In the genomic region with DNA sequence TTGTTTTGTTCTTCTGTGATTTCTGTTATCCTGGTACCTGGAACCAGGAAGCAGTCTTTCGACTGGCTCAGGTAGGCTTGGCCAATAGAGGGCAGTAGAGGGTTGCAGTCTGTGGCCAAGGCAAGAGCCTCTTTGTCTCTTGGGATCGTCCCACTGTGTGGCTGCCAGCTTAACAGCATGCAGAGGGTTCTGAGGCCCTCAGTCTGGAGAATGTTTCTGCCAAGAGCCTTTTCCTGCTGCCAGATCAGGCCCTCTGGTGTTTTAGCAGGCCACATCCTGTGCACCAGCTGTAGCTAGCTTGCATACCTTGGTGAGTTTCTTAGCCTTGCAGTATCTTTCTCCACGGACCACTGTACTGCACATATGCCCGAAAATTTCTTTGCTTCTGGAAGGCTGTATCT, we compare ENCODE assay signal across 8 mouse cellular contexts.
DNase-seq lines count a peak whose midpoint lies in the region; ATAC-seq lines count a peak whose summit lies in the region.

No protein-coding gene starts in this region.

- H3K9ac ChIP-seq in embryonic facial prominence, embryonic 12.5 days = no peak overlapping the region
- no peak overlapping the region for H3K9ac ChIP-seq in kidney, embryonic 14.5 days (ENCODE audit: low read depth, low read length)
- H3K9ac ChIP-seq in limb, embryonic 13.5 days = no peak overlapping the region
- no peak overlapping the region for H3K9ac ChIP-seq in neural tube, embryonic 11.5 days (ENCODE audit: low read length)

- H3K27ac ChIP-seq in embryonic facial prominence, embryonic 12.5 days = no peak overlapping the region
- no peak overlapping the region for H3K27ac ChIP-seq in heart, embryonic 10.5 days
- no peak overlapping the region for H3K27ac ChIP-seq in kidney, embryonic 14.5 days (ENCODE audit: low read depth, low read length)
- no peak overlapping the region for H3K27ac ChIP-seq in limb, embryonic 13.5 days
- H3K27ac ChIP-seq in neural tube, embryonic 11.5 days (ENCODE audit: low read depth, low read length) = no peak overlapping the region

- peak; percentile 54 for DNase-seq in 416B (ENCODE audit: low read depth)
- DNase-seq in adrenal gland, postnatal 4 days (ENCODE audit: low spot score in 2 of 2) = peak; percentile 10 to 24
- DNase-seq in heart, embryonic 10.5 days (ENCODE audit: low spot score) = peak; percentile 78
- peak; percentile 69 for DNase-seq in neural tube, embryonic 11.5 days (ENCODE audit: low spot score)
- peak; percentile 65 for DNase-seq in testis, postnatal 10 days (ENCODE audit: low spot score)

- H3K4me3 ChIP-seq in embryonic facial prominence, embryonic 12.5 days = no peak overlapping the region
- H3K4me3 ChIP-seq in heart, embryonic 10.5 days = no peak overlapping the region
- no peak overlapping the region for H3K4me3 ChIP-seq in kidney, embryonic 14.5 days (ENCODE audit: low read length)
- no peak overlapping the region for H3K4me3 ChIP-seq in limb, embryonic 13.5 days
- H3K4me3 ChIP-seq in neural tube, embryonic 11.5 days (ENCODE audit: low read depth, low read length) = no peak overlapping the region

- no peaks in the 10 kb centered on the region for H3K27me3 ChIP-seq in embryonic facial prominence, embryonic 12.5 days
- H3K27me3 ChIP-seq in heart, embryonic 10.5 days (ENCODE audit: insufficient read depth, poor library complexity, severe bottlenecking) = no peaks in the 10 kb centered on the region
- H3K27me3 ChIP-seq in kidney, embryonic 14.5 days (ENCODE audit: control insufficient read depth, insufficient read depth, low read length) = no peaks in the 10 kb centered on the region
- H3K27me3 ChIP-seq in limb, embryonic 13.5 days = no peaks in the 10 kb centered on the region
- H3K27me3 ChIP-seq in neural tube, embryonic 11.5 days (ENCODE audit: control insufficient read depth, insufficient read depth, low read length) = no peaks in the 10 kb centered on the region

- H3K9me3 ChIP-seq in embryonic facial prominence, embryonic 12.5 days = no peaks in the 10 kb centered on the region
- no peaks in the 10 kb centered on the region for H3K9me3 ChIP-seq in heart, embryonic 10.5 days
- no peaks in the 10 kb centered on the region for H3K9me3 ChIP-seq in kidney, embryonic 14.5 days (ENCODE audit: control insufficient read depth, low read length)
- no peaks in the 10 kb centered on the region for H3K9me3 ChIP-seq in limb, embryonic 13.5 days
- H3K9me3 ChIP-seq in neural tube, embryonic 11.5 days (ENCODE audit: control insufficient read depth, low read length) = no peaks in the 10 kb centered on the region

- no peak overlapping the region for H3K4me2 ChIP-seq in embryonic facial prominence, embryonic 12.5 days (replicated peaks)
- H3K4me2 ChIP-seq in kidney, embryonic 14.5 days (replicated peaks; ENCODE audit: low read depth, low read length) = no peak overlapping the region
- H3K4me2 ChIP-seq in limb, embryonic 13.5 days (replicated peaks) = no peak overlapping the region
- no peak overlapping the region for H3K4me2 ChIP-seq in neural tube, embryonic 11.5 days (ENCODE audit: low read depth)

- no peaks in the 10 kb centered on the region for H3K36me3 ChIP-seq in embryonic facial prominence, embryonic 12.5 days
- H3K36me3 ChIP-seq in heart, embryonic 10.5 days = no peaks in the 10 kb centered on the region
- H3K36me3 ChIP-seq in kidney, embryonic 14.5 days (ENCODE audit: control insufficient read depth, insufficient read depth, low read length) = no peaks in the 10 kb centered on the region
- no peaks in the 10 kb centered on the region for H3K36me3 ChIP-seq in limb, embryonic 13.5 days
- H3K36me3 ChIP-seq in neural tube, embryonic 11.5 days (ENCODE audit: control insufficient read depth, insufficient read depth, low read length) = no peaks in the 10 kb centered on the region

- peak; percentile 81; the same call in 1 of the 2 replicates for ATAC-seq in embryonic facial prominence, embryonic 12.5 days (ENCODE audit: insufficient number of reproducible peaks, insufficient read depth, low FRiP score, low TSS enrichment)
- 0 out of 2 replicates have a peak, but pooled peaks have one; percentile 39 for ATAC-seq in kidney, embryonic 14.5 days (ENCODE audit: low FRiP score, low TSS enrichment)
- ATAC-seq in limb, embryonic 13.5 days (ENCODE audit: low FRiP score, low read depth) = peak; percentile 61; the same call in 1 of the 2 replicates
- peak; percentile 82 for ATAC-seq in neural tube, embryonic 11.5 days (ENCODE audit: insufficient read depth, low FRiP score, low TSS enrichment)

- no peaks in the 10 kb centered on the region for H3K4me1 ChIP-seq in embryonic facial prominence, embryonic 12.5 days
- H3K4me1 ChIP-seq in heart, embryonic 10.5 days = no peaks in the 10 kb centered on the region
- no peaks in the 10 kb centered on the region for H3K4me1 ChIP-seq in kidney, embryonic 14.5 days (ENCODE audit: control insufficient read depth, insufficient read depth, low read length)
- no peaks in the 10 kb centered on the region for H3K4me1 ChIP-seq in limb, embryonic 13.5 days
- no peaks in the 10 kb centered on the region for H3K4me1 ChIP-seq in neural tube, embryonic 11.5 days (ENCODE audit: control insufficient read depth, insufficient read depth, low read length)

- 35% methylated on average over 4 of the region's 4 CpGs for WGBS in embryonic facial prominence, embryonic 12.5 days
- 40% methylated on average over 4 of the region's 4 CpGs for WGBS in heart, embryonic 10.5 days
- 44% methylated on average over 4 of the region's 4 CpGs for WGBS in kidney, embryonic 14.5 days
- WGBS in limb, embryonic 13.5 days = 40% methylated on average over 4 of the region's 4 CpGs
- 50% methylated on average over 4 of the region's 4 CpGs for WGBS in neural tube, embryonic 11.5 days

Comparison
In these comparisons a context has a peak if more than half of its experiments do, and no peak if none do; other contexts are left out.
1. DNase-seq: peak in every context shown above with its lines; median percentile 78 in heart, embryonic 10.5 days; 69 in neural tube, embryonic 11.5 days; 65 in testis, postnatal 10 days; 54 in 416B; 17 in adrenal gland, postnatal 4 days.